Mouse (Mus musculus): ENCODE measurements around the gene Lingo1. TPM values are rescaled to one million over a fixed set of nuclear protein-coding genes. Genes with fewer than 3 reads are reported as not detected.

The Lingo1 gene
- polyA plus RNA-seq, 1 experiment, result 1.2 TPM

DNA sequence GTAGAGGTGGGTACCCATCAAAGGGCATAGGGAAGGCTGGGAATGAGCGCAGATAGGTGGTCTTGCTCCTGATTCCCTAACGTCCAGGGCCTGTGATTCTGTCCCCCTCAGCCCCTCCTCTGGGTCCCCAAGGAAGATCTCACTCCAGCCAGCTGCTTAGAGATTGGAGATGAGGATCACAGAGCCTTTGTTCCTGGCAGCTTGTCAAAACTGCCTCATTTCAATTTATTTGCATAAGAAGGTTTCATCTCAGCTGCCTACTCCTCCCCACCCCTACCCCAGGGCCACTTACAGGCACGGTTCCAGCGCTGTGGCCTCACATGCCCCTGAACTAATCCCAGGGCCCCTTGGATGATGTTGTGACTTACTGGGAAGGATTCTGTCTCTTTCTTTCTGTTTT is 33.9 kb upstream of the Lingo1 start:
- H3K4me2 ChIP-seq (ENCODE audit: low read depth), result no peak overlapping the region
- TF ChIP-seq POLR2A (IDR thresholded peaks at IDR 0.05; ENCODE audit: insufficient read length, low read depth), result no peak
- TF ChIP-seq TCF12 (IDR thresholded peaks at IDR 0.05; ENCODE audit: insufficient read depth, poor library complexity, severe bottlenecking), result no peak
- TF ChIP-seq MAX (IDR thresholded peaks at IDR 0.05; ENCODE audit: low read depth), result no peak
- no peak for TF ChIP-seq E2F4 (IDR thresholded peaks at IDR 0.05; ENCODE audit: insufficient read depth)

GRCm38 (mm10) chr9:56828841-56829240 is 32.6 kb upstream of the Lingo1 start:
- Histone ChIP-seq H3ac (ENCODE audit: control insufficient read depth, insufficient read length) (no peak overlapping the region), H3K4me2 (ENCODE audit: low read depth) (no peak overlapping the region), H3K79me2 (ENCODE audit: control insufficient read depth, insufficient read depth) (no peaks in the 10 kb centered on the region), H3K4me3 (no peak overlapping the region), H3K36me3 (ENCODE audit: control insufficient read depth, insufficient read depth) (no peaks in the 10 kb centered on the region), H3K27me3 (ENCODE audit: control insufficient read depth, insufficient read depth, insufficient read length) (peaks cover 14% of the 10 kb centered on the region)
- TF ChIP-seq E2F4 (IDR thresholded peaks at IDR 0.05; ENCODE audit: insufficient read depth) (no peak), MAX (IDR thresholded peaks at IDR 0.05; ENCODE audit: low read depth) (no peak), REST (IDR thresholded peaks at IDR 0.05; ENCODE audit: insufficient read depth, insufficient read length) (no peak), POLR2AphosphoS2 (IDR thresholded peaks at IDR 0.05; ENCODE audit: insufficient read length, low read depth) (no peak), MYOD1 (IDR thresholded peaks at IDR 0.05; ENCODE audit: control insufficient read depth in 1 of 3, insufficient read length in 2 of 3, low read depth in 2 of 3) (no peak), TCF12 (IDR thresholded peaks at IDR 0.05; ENCODE audit: insufficient read depth, poor library complexity, severe bottlenecking) (no peak), POLR2A (IDR thresholded peaks at IDR 0.05; ENCODE audit: insufficient read length, low read depth) (no peak), CEBPB (IDR thresholded peaks at IDR 0.05; ENCODE audit: insufficient read depth, poor library complexity, severe bottlenecking) (no peak), TCF3 (IDR thresholded peaks at IDR 0.05; ENCODE audit: insufficient read length, low read depth) (no peak), MYOG (IDR thresholded peaks at IDR 0.05; ENCODE audit: control insufficient read depth in 1 of 3, insufficient read depth in 1 of 3, insufficient read length in 2 of 3, low read depth in 2 of 3) (no peak), SRF (IDR thresholded peaks at IDR 0.05; ENCODE audit: control insufficient read depth, insufficient read length, low read depth) (no peak), USF1 (IDR thresholded peaks at IDR 0.05; ENCODE audit: low read depth) (no peak)

More for the DNA sequence above, 33.9 kb upstream of the Lingo1 start:
- Histone ChIP-seq H3ac (ENCODE audit: control insufficient read depth, insufficient read length) (no peak overlapping the region), H3K36me3 (ENCODE audit: control insufficient read depth, insufficient read depth) (no peaks in the 10 kb centered on the region), H3K4me3 (no peak overlapping the region), H3K79me2 (ENCODE audit: control insufficient read depth, insufficient read depth) (no peaks in the 10 kb centered on the region), H3K27me3 (ENCODE audit: control insufficient read depth, insufficient read depth, insufficient read length) (peaks cover 12% of the 10 kb centered on the region)

GRCm38 (mm10) chr9:56828146-56828545 is 31.9 kb upstream of the Lingo1 start:
- Histone ChIP-seq H3K36me3 (ENCODE audit: control insufficient read depth, insufficient read depth) (no peaks in the 10 kb centered on the region), H3K4me3 (no peak overlapping the region), H3K27me3 (ENCODE audit: control insufficient read depth, insufficient read depth, insufficient read length) (peaks cover 18% of the 10 kb centered on the region), H3K79me2 (ENCODE audit: control insufficient read depth, insufficient read depth) (no peaks in the 10 kb centered on the region), H3K4me2 (ENCODE audit: low read depth) (no peak overlapping the region), H3ac (ENCODE audit: control insufficient read depth, insufficient read length) (no peak overlapping the region)
- no peak for TF ChIP-seq TCF3 (IDR thresholded peaks at IDR 0.05; ENCODE audit: insufficient read length, low read depth)
- TF ChIP-seq REST (IDR thresholded peaks at IDR 0.05; ENCODE audit: insufficient read depth, insufficient read length), result no peak
- TF ChIP-seq E2F4 (IDR thresholded peaks at IDR 0.05; ENCODE audit: insufficient read depth), result no peak

DNA sequence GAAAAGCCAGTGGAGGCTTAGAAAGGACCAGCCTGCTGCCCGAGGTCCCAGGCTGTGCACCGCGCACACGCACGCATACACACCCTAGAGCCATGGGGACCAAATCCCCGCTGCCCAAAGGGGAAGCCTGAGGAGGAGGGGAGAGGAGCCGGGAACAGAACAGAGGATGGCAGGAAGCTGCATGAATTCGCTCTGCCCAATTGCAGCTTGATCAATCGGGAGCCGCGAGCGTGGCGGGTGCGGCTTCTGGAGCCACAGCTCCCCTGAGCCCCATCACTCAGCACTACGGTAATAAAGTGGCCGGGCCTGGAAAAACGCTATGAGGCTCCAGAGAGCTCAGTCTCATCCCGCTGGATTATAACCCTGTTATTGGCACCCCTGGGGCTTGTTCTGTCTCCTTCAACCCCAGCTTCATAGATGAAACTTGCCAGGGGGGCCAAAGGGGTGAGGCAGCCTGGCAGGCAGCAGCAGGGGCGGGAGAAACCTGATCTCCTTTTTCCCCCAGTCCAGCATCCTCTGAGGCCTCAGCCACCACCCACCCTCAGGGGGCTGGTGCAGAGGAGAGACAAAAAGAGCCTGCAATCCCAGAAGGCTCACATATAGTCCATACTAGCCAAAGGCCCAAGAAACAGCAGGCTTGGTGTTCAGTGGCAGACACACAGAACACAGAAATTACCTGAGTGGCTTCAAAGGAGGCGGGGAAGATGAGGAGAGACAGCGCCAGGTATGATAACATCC is 29.4 kb upstream of the Lingo1 start:
- Histone ChIP-seq H3K27me3 (ENCODE audit: control insufficient read depth, insufficient read depth, insufficient read length) (peaks cover 15% of the 10 kb centered on the region), H3K4me2 (ENCODE audit: low read depth) (no peak overlapping the region), H3K79me2 (ENCODE audit: control insufficient read depth, insufficient read depth) (no peaks in the 10 kb centered on the region), H3ac (ENCODE audit: control insufficient read depth, insufficient read length) (no peak overlapping the region), H3K36me3 (ENCODE audit: control insufficient read depth, insufficient read depth) (no peaks in the 10 kb centered on the region), H3K4me3 (no peak overlapping the region)
- TF ChIP-seq POLR2AphosphoS2 (IDR thresholded peaks at IDR 0.05; ENCODE audit: insufficient read length, low read depth) (no peak), E2F4 (IDR thresholded peaks at IDR 0.05; ENCODE audit: insufficient read depth) (no peak), USF1 (IDR thresholded peaks at IDR 0.05; ENCODE audit: low read depth) (no peak), TCF12 (IDR thresholded peaks at IDR 0.05; ENCODE audit: insufficient read depth, poor library complexity, severe bottlenecking) (no peak), MYOG (IDR thresholded peaks at IDR 0.05; ENCODE audit: control insufficient read depth in 1 of 3, insufficient read depth in 1 of 3, insufficient read length in 2 of 3, low read depth in 2 of 3) (no peak), SRF (IDR thresholded peaks at IDR 0.05; ENCODE audit: control insufficient read depth, insufficient read length, low read depth) (no peak), POLR2A (IDR thresholded peaks at IDR 0.05; ENCODE audit: insufficient read length, low read depth) (no peak), TCF3 (IDR thresholded peaks at IDR 0.05; ENCODE audit: insufficient read length, low read depth) (no peak), REST (IDR thresholded peaks at IDR 0.05; ENCODE audit: insufficient read depth, insufficient read length) (no peak), CEBPB (IDR thresholded peaks at IDR 0.05; ENCODE audit: insufficient read depth, poor library complexity, severe bottlenecking) (no peak)

DNA sequence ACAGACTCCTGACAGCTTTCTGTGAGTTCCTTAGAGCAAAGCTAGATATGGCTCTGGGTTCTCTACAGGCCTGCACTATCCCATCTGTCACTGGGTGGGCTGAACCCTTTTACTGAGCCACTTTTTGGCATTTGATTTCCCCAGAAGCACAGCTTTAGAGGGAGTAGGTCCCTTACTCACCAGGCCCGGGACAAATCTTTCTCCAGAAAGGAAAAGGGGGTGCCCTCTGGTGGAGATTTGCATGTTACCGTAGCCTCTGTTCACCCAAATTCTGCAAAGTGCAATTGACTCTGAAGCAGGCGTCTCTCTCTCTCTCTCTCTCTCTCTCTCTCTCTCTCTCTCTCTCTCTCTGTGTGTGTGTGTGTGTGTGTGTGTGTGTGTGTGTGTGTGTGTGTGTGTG is 28.6 kb upstream of the Lingo1 start:
- H3K4me3 ChIP-seq, result no peak overlapping the region
- no peaks in the 10 kb centered on the region for H3K79me2 ChIP-seq (ENCODE audit: control insufficient read depth, insufficient read depth)
- H3K4me2 ChIP-seq (ENCODE audit: low read depth), result no peak overlapping the region
- H3K36me3 ChIP-seq (ENCODE audit: control insufficient read depth, insufficient read depth), result no peaks in the 10 kb centered on the region
- no peak overlapping the region for H3ac ChIP-seq (ENCODE audit: control insufficient read depth, insufficient read length)
- TF ChIP-seq MAX (IDR thresholded peaks at IDR 0.05; ENCODE audit: low read depth) (no peak), MYOD1 (IDR thresholded peaks at IDR 0.05; ENCODE audit: control insufficient read depth in 1 of 3, insufficient read length in 2 of 3, low read depth in 2 of 3) (no peak), POLR2A (IDR thresholded peaks at IDR 0.05; ENCODE audit: insufficient read length, low read depth) (no peak), USF1 (IDR thresholded peaks at IDR 0.05; ENCODE audit: low read depth) (no peak), TCF3 (IDR thresholded peaks at IDR 0.05; ENCODE audit: insufficient read length, low read depth) (no peak), SRF (IDR thresholded peaks at IDR 0.05; ENCODE audit: control insufficient read depth, insufficient read length, low read depth) (no peak), MYOG (IDR thresholded peaks at IDR 0.05; ENCODE audit: control insufficient read depth in 1 of 3, insufficient read depth in 1 of 3, insufficient read length in 2 of 3, low read depth in 2 of 3) (no peak), POLR2AphosphoS2 (IDR thresholded peaks at IDR 0.05; ENCODE audit: insufficient read length, low read depth) (no peak), TCF12 (IDR thresholded peaks at IDR 0.05; ENCODE audit: insufficient read depth, poor library complexity, severe bottlenecking) (no peak), REST (IDR thresholded peaks at IDR 0.05; ENCODE audit: insufficient read depth, insufficient read length) (no peak), E2F4 (IDR thresholded peaks at IDR 0.05; ENCODE audit: insufficient read depth) (no peak), CEBPB (IDR thresholded peaks at IDR 0.05; ENCODE audit: insufficient read depth, poor library complexity, severe bottlenecking) (no peak)
- H3K27me3 ChIP-seq (ENCODE audit: control insufficient read depth, insufficient read depth, insufficient read length), result peaks cover 14% of the 10 kb centered on the region

Measured in myocyte (in vitro differentiated cells).